Mouse (Mus musculus) brain, embryonic 14.5 days (tissue): ENCODE measurements around the gene Olfr130.

Experiments
- CTCF ChIP-seq: fragments of 200-500 bp; IDR thresholded peaks from 2 replicates; pipeline ENCODE4 v1.5.1; 2012; ENCODE audit warnings: inconsistent platforms, mild to moderate bottlenecking, moderate library complexity, borderline replicate concordance; ENCODE audit not compliant: insufficient read depth, insufficient read length; ENCODE audit errors: extremely low read depth
- POLR2A ChIP-seq: fragments of 200-500 bp; IDR thresholded peaks from 2 replicates; pipeline ENCODE4 v1.6.1; 2012; ENCODE audit warnings: mild to moderate bottlenecking, inconsistent platforms, borderline replicate concordance; ENCODE audit not compliant: poor library complexity, insufficient read depth, insufficient read length, severe bottlenecking; ENCODE audit errors: extremely low read depth

DNA sequence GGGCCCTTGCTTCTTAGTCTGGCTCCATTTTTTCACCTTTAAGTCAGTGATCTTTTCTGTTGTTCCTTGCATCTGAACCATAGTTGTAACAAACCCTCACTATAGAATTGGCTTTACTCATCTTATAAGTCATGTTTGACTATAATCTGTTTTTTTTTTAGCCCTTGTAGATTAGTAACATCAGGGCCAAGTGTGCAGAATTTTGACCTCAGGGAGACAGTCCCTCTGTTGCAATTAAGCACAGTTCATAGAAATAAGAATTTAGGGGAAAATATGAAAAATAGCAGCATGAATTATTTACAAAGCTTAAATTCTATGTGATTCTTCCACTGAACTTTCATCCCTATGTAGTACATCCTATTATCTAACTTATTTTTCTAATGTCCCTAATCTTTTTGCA is 24.9 kb downstream of the Olfr130 start, which contains the start of gene Olfr131:
- no peak for TF ChIP-seq POLR2A
- no peak for TF ChIP-seq CTCF
